Mouse (Mus musculus): ENCODE results near the gene Klhl7. TPM values are rescaled to one million over a fixed set of nuclear protein-coding genes. Genes with fewer than 3 reads are reported as not detected.

Gene Klhl7
- polyA plus RNA-seq, 1 experiment from 2014 or later: 205 TPM

GRCm38 (mm10) chr5:24063545-24063944 is 36.9 kb upstream of the Klhl7 start:
- Histone ChIP-seq H3K4me3 (replicated peaks; ENCODE audit: low read length) (no peak overlapping the region), H3K36me3 (ENCODE audit: control insufficient read depth, insufficient read depth) (no peaks in the 10 kb centered on the region), H3K4me2 (ENCODE audit: low read length) (no peak overlapping the region), H3K27ac (ENCODE audit: low read length) (no peak overlapping the region), H3K9ac (replicated peaks; ENCODE audit: low read depth, low read length) (no peak overlapping the region), H3K4me1 (replicated peaks; ENCODE audit: control insufficient read depth, insufficient read depth, low read length) (no peaks in the 10 kb centered on the region), H3K27me3 (replicated peaks; ENCODE audit: control insufficient read depth, insufficient read depth, low read length) (no peaks in the 10 kb centered on the region), H3K9me3 (ENCODE audit: control insufficient read depth, low read length) (no peaks in the 10 kb centered on the region)
- 84% methylated on average over 4 of the region's 4 CpGs for WGBS
- ATAC-seq: no peak

- no peak for ATAC-seq
- no peaks in the 10 kb centered on the region for H3K36me3 ChIP-seq (ENCODE audit: control insufficient read depth, insufficient read depth)
- 84% methylated on average over 6 of the region's 6 CpGs for WGBS
Measured at GRCm38 (mm10) chr5:24068955-24069354, 31.4 kb upstream of the Klhl7 start.

GRCm38 (mm10) chr5:24072031-24072430 is 28.4 kb upstream of the Klhl7 start:
- no peak overlapping the region for H3K4me3 ChIP-seq (replicated peaks; ENCODE audit: low read length)
- H3K36me3 ChIP-seq (ENCODE audit: control insufficient read depth, insufficient read depth): no peaks in the 10 kb centered on the region
- H3K27ac ChIP-seq (ENCODE audit: low read length): no peak overlapping the region
- no peak for ATAC-seq
- peaks cover 4% of the 10 kb centered on the region for H3K4me1 ChIP-seq (replicated peaks; ENCODE audit: control insufficient read depth, insufficient read depth, low read length)
- H3K9ac ChIP-seq (replicated peaks; ENCODE audit: low read depth, low read length): no peak overlapping the region
- H3K27me3 ChIP-seq (replicated peaks; ENCODE audit: control insufficient read depth, insufficient read depth, low read length): no peaks in the 10 kb centered on the region
- 72% methylated on average over 6 of the region's 6 CpGs for WGBS
- no peaks in the 10 kb centered on the region for H3K9me3 ChIP-seq (ENCODE audit: control insufficient read depth, low read length)
- no peak overlapping the region for H3K4me2 ChIP-seq (ENCODE audit: low read length)

More at GRCm38 (mm10) chr5:24068955-24069354, 31.4 kb upstream of the Klhl7 start:
- Histone ChIP-seq H3K4me2 (ENCODE audit: low read length) (no peak overlapping the region), H3K4me1 (replicated peaks; ENCODE audit: control insufficient read depth, insufficient read depth, low read length) (no peaks in the 10 kb centered on the region), H3K27me3 (replicated peaks; ENCODE audit: control insufficient read depth, insufficient read depth, low read length) (no peaks in the 10 kb centered on the region), H3K9ac (replicated peaks; ENCODE audit: low read depth, low read length) (no peak overlapping the region), H3K4me3 (replicated peaks; ENCODE audit: low read length) (no peak overlapping the region), H3K9me3 (ENCODE audit: control insufficient read depth, low read length) (no peaks in the 10 kb centered on the region), H3K27ac (ENCODE audit: low read length) (no peak overlapping the region)

- Histone ChIP-seq H3K4me1 (replicated peaks; ENCODE audit: control insufficient read depth, insufficient read depth, low read length) (peaks cover 16% of the 10 kb centered on the region), H3K4me3 (replicated peaks; ENCODE audit: low read length) (peak overlapping the region; percentile 36), H3K4me2 (ENCODE audit: low read length) (peak overlapping the region; percentile 55), H3K36me3 (ENCODE audit: control insufficient read depth, insufficient read depth) (no peaks in the 10 kb centered on the region), H3K9ac (replicated peaks; ENCODE audit: low read depth, low read length) (peak overlapping the region; percentile 50), H3K9me3 (ENCODE audit: control insufficient read depth, low read length) (no peaks in the 10 kb centered on the region), H3K27ac (ENCODE audit: low read length) (peak overlapping the region; percentile 80), H3K27me3 (replicated peaks; ENCODE audit: control insufficient read depth, insufficient read depth, low read length) (no peaks in the 10 kb centered on the region)
- WGBS: under 1% methylated on average over 15 of the region's 15 CpGs
- ATAC-seq: peak; percentile 93
Measured at GRCm38 (mm10) chr5:24076986-24077718, 23.3 kb upstream of the Klhl7 start.

GRCm38 (mm10) chr5:24077739-24078306 is 22.6 kb upstream of the Klhl7 start:
- whole genome bisulfite sequencing: 24% methylated on average over 7 of the region's 7 CpGs
- Histone ChIP-seq H3K9me3 (ENCODE audit: control insufficient read depth, low read length) (no peaks in the 10 kb centered on the region), H3K36me3 (ENCODE audit: control insufficient read depth, insufficient read depth) (no peaks in the 10 kb centered on the region), H3K4me3 (replicated peaks; ENCODE audit: low read length) (peak overlapping the region; percentile 36; the same call in 1 of the 2 replicates), H3K4me2 (ENCODE audit: low read length) (peak overlapping the region; percentile 55), H3K9ac (replicated peaks; ENCODE audit: low read depth, low read length) (peak overlapping the region; percentile 50; the same call in 1 of the 2 replicates), H3K4me1 (replicated peaks; ENCODE audit: control insufficient read depth, insufficient read depth, low read length) (peaks cover 16% of the 10 kb centered on the region), H3K27ac (ENCODE audit: low read length) (peak overlapping the region; percentile 80), H3K27me3 (replicated peaks; ENCODE audit: control insufficient read depth, insufficient read depth, low read length) (no peaks in the 10 kb centered on the region)
- ATAC-seq: 0 out of 2 replicates have a peak, but pooled peaks have one; percentile 13

- Histone ChIP-seq H3K4me1 (replicated peaks; ENCODE audit: control insufficient read depth, insufficient read depth, low read length) (peaks cover 16% of the 10 kb centered on the region), H3K9me3 (ENCODE audit: control insufficient read depth, low read length) (no peaks in the 10 kb centered on the region), H3K27me3 (replicated peaks; ENCODE audit: control insufficient read depth, insufficient read depth, low read length) (no peaks in the 10 kb centered on the region), H3K27ac (ENCODE audit: low read length) (no peak overlapping the region), H3K4me3 (replicated peaks; ENCODE audit: low read length) (no peak overlapping the region), H3K4me2 (ENCODE audit: low read length) (no peak overlapping the region), H3K36me3 (ENCODE audit: control insufficient read depth, insufficient read depth) (no peaks in the 10 kb centered on the region), H3K9ac (replicated peaks; ENCODE audit: low read depth, low read length) (no peak overlapping the region)
- peak; percentile 16; the same call in 1 of the 2 replicates for ATAC-seq
- 80% methylated on average over 7 of the region's 7 CpGs for WGBS
Measured at GRCm38 (mm10) chr5:24078420-24079179, 21.8 kb upstream of the Klhl7 start.

GRCm38 (mm10) chr5:24080826-24081225 is 19.6 kb upstream of the Klhl7 start:
- H3K36me3 ChIP-seq (ENCODE audit: control insufficient read depth, insufficient read depth): no peaks in the 10 kb centered on the region
- ATAC-seq: no peak
- 63% methylated on average over 6 of the region's 6 CpGs for WGBS
- H3K4me1 ChIP-seq (replicated peaks; ENCODE audit: control insufficient read depth, insufficient read depth, low read length): peaks cover 16% of the 10 kb centered on the region
- H3K4me2 ChIP-seq (ENCODE audit: low read length): no peak overlapping the region
- H3K27me3 ChIP-seq (replicated peaks; ENCODE audit: control insufficient read depth, insufficient read depth, low read length): no peaks in the 10 kb centered on the region
- no peaks in the 10 kb centered on the region for H3K9me3 ChIP-seq (ENCODE audit: control insufficient read depth, low read length)
- H3K9ac ChIP-seq (replicated peaks; ENCODE audit: low read depth, low read length): no peak overlapping the region
- no peak overlapping the region for H3K4me3 ChIP-seq (replicated peaks; ENCODE audit: low read length)
- no peak overlapping the region for H3K27ac ChIP-seq (ENCODE audit: low read length)

- Histone ChIP-seq H3K4me3 (replicated peaks; ENCODE audit: low read length) (no peak overlapping the region), H3K27me3 (replicated peaks; ENCODE audit: control insufficient read depth, insufficient read depth, low read length) (no peaks in the 10 kb centered on the region), H3K4me2 (ENCODE audit: low read length) (no peak overlapping the region), H3K9ac (replicated peaks; ENCODE audit: low read depth, low read length) (no peak overlapping the region), H3K36me3 (ENCODE audit: control insufficient read depth, insufficient read depth) (no peaks in the 10 kb centered on the region), H3K9me3 (ENCODE audit: control insufficient read depth, low read length) (no peaks in the 10 kb centered on the region), H3K27ac (ENCODE audit: low read length) (no peak overlapping the region), H3K4me1 (replicated peaks; ENCODE audit: control insufficient read depth, insufficient read depth, low read length) (peaks cover 8% of the 10 kb centered on the region)
- no peak for ATAC-seq
- 70% methylated on average over 4 of the region's 4 CpGs for WGBS
Measured at GRCm38 (mm10) chr5:24084835-24085234, 15.6 kb upstream of the Klhl7 start.

GRCm38 (mm10) chr5:24086241-24086640 is 14.2 kb upstream of the Klhl7 start:
- no peak for ATAC-seq
- H3K27ac ChIP-seq (ENCODE audit: low read length): no peak overlapping the region
- no peaks in the 10 kb centered on the region for H3K36me3 ChIP-seq (ENCODE audit: control insufficient read depth, insufficient read depth)
- H3K4me1 ChIP-seq (replicated peaks; ENCODE audit: control insufficient read depth, insufficient read depth, low read length): 0 out of 2 replicates have a peak, but pooled peaks cover 4% of the 10 kb centered on the region
- no peaks in the 10 kb centered on the region for H3K27me3 ChIP-seq (replicated peaks; ENCODE audit: control insufficient read depth, insufficient read depth, low read length)
- no peak overlapping the region for H3K4me2 ChIP-seq (ENCODE audit: low read length)
- no peak overlapping the region for H3K9ac ChIP-seq (replicated peaks; ENCODE audit: low read depth, low read length)
- 91% methylated on average over 16 of the region's 16 CpGs for WGBS
- H3K4me3 ChIP-seq (replicated peaks; ENCODE audit: low read length): no peak overlapping the region
- H3K9me3 ChIP-seq (ENCODE audit: control insufficient read depth, low read length): no peaks in the 10 kb centered on the region

All from forebrain, embryonic 16.5 days (tissue).